Mouse (Mus musculus) hindbrain, embryonic 11.5 days (tissue): ENCODE results near the gene Ctsz. TPM values are rescaled to one million over a fixed set of nuclear protein-coding genes. Genes with fewer than 3 reads are reported as not detected.

ENCODE experiments used
- ATAC-seq: fragments of 200-750 bp; cut with Nextera tagmentation; 2 replicates; pipeline ENCODE4 v1.8.0; 2017; ENCODE audit warnings: mild to moderate bottlenecking, moderate TSS enrichment, moderate library complexity; ENCODE audit not compliant: low FRiP score
- DNase-seq: peaks from one replicate; pipeline ENCODE4 v3.0.0-alpha.2; 2015; ENCODE audit warnings: low spot score
- H3K27ac ChIP-seq: fragments of 300-500 bp; sonication (generic); 2 replicates; pipeline ENCODE4 v1.5.1; 2014; ENCODE audit warnings: mild to moderate bottlenecking, low read depth, low read length
- H3K27me3 ChIP-seq: fragments of 300-500 bp; sonication (generic); 2 replicates; pipeline ENCODE4 v1.6.1; 2014; ENCODE audit warnings: mild to moderate bottlenecking, low read length, moderate library complexity, mixed read lengths; ENCODE audit not compliant: control insufficient read depth, insufficient read depth
- H3K36me3 ChIP-seq: fragments of 300-500 bp; sonication (generic); 2 replicates; pipeline ENCODE4 v1.6.1; 2014; ENCODE audit warnings: mild to moderate bottlenecking, low read length, moderate library complexity, mixed read lengths; ENCODE audit not compliant: control insufficient read depth, insufficient read depth
- H3K4me1 ChIP-seq: fragments of 300-500 bp; sonication (generic); replicated peaks from 2 replicates; pipeline ENCODE4 v1.6.1; 2014; ENCODE audit warnings: low read length, mixed read lengths; ENCODE audit not compliant: control insufficient read depth, insufficient read depth
- H3K4me2 ChIP-seq: fragments of 300-500 bp; sonication (generic); replicated peaks from 2 replicates; pipeline ENCODE4 v1.6.1; 2014; ENCODE audit warnings: mild to moderate bottlenecking, low read depth, low read length
- H3K4me3 ChIP-seq: fragments of 300-500 bp; sonication (generic); 2 replicates; pipeline ENCODE4 v1.5.1; 2014; ENCODE audit warnings: low read depth, low read length
- H3K9ac ChIP-seq: fragments of 300-500 bp; sonication (generic); 2 replicates; pipeline ENCODE4 v1.6.1; 2014; ENCODE audit warnings: low read depth, low read length
- H3K9me3 ChIP-seq: fragments of 300-500 bp; sonication (generic); 2 replicates; pipeline ENCODE4 v1.6.1; 2016; ENCODE audit warnings: low read length; ENCODE audit not compliant: control insufficient read depth
- WGBS: fragments of 180-500 bp; shearing (Covaris S2); extraction: QIAGEN DNeasy Blood & Tissue Kit; methylation state at CpG from one replicate; pipeline ENCODE4 v1.1.7; 2014; 5-methylcytosine and 5-hydroxymethylcytosine counted together
- polyA plus RNA-seq: library from polyadenylated mRNA; unstranded; fragments of >200 nt; fragmentation: Nextera tagmentation; extraction: Ambion mirVana; gene quantifications from 2 replicates; pipeline ENCODE4 v1.2.1, GENCODE M21; 2014

Ctsz gene
- polyA plus RNA-seq, 1 experiment from 2014 or later = 90.2 TPM

GRCm38 (mm10) chr2:174436916-174437696, 1.7 kb downstream of the Ctsz start:
- Histone ChIP-seq H3K27ac (no peak overlapping the region), H3K4me3 (no peak overlapping the region), H3K4me1 (no peaks in the 10 kb centered on the region), H3K36me3 (no peaks in the 10 kb centered on the region), H3K9me3 (no peaks in the 10 kb centered on the region), H3K27me3 (no peaks in the 10 kb centered on the region), H3K9ac (no peak overlapping the region), H3K4me2 (no peak overlapping the region)
- DNase-seq = no peak
- WGBS = 95% methylated on average over 7 of the region's 7 CpGs
- ATAC-seq = no peak

- ATAC-seq (no peak), DNase-seq (no peak)
- 95% methylated on average over 26 of the region's 26 CpGs for WGBS
- H3K4me2 ChIP-seq = no peak overlapping the region
- H3K9ac ChIP-seq = no peak overlapping the region
- no peaks in the 10 kb centered on the region for H3K36me3 ChIP-seq
- H3K9me3 ChIP-seq = no peaks in the 10 kb centered on the region
- H3K4me3 ChIP-seq = no peak overlapping the region
- no peak overlapping the region for H3K27ac ChIP-seq
- H3K4me1 ChIP-seq = no peaks in the 10 kb centered on the region
- H3K27me3 ChIP-seq = no peaks in the 10 kb centered on the region
Measured at GRCm38 (mm10) chr2:174436076-174436701, 2.6 kb downstream of the Ctsz start.

- no peaks in the 10 kb centered on the region for H3K36me3 ChIP-seq
- H3K27me3 ChIP-seq = no peaks in the 10 kb centered on the region
- H3K9ac ChIP-seq = no peak overlapping the region
- DNase-seq (no peak), ATAC-seq (no peak)
- H3K4me3 ChIP-seq = no peak overlapping the region
- WGBS = 96% methylated on average over 9 of the region's 9 CpGs
- H3K4me1 ChIP-seq = no peaks in the 10 kb centered on the region
- no peaks in the 10 kb centered on the region for H3K9me3 ChIP-seq
- no peak overlapping the region for H3K27ac ChIP-seq
- no peak overlapping the region for H3K4me2 ChIP-seq
Measured at GRCm38 (mm10) chr2:174434943-174435342, 3.9 kb downstream of the Ctsz start.

GRCm38 (mm10) chr2:174428996-174429591, 9.7 kb downstream of the Ctsz start:
- H3K4me1 ChIP-seq = no peaks in the 10 kb centered on the region
- H3K27me3 ChIP-seq = no peaks in the 10 kb centered on the region
- no peak overlapping the region for H3K4me3 ChIP-seq
- DNase-seq (no peak), ATAC-seq (peak; percentile 27; the same call in 1 of the 2 replicates)
- 82% methylated on average over 10 of the region's 10 CpGs for WGBS
- H3K9me3 ChIP-seq = no peaks in the 10 kb centered on the region
- no peak overlapping the region for H3K9ac ChIP-seq
- no peak overlapping the region for H3K27ac ChIP-seq
- H3K36me3 ChIP-seq = peaks cover 18% of the 10 kb centered on the region; the same call in 1 of the 2 replicates
- H3K4me2 ChIP-seq = no peak overlapping the region

- no peak overlapping the region for H3K27ac ChIP-seq
- H3K36me3 ChIP-seq = peaks cover 20% of the 10 kb centered on the region; the same call in 1 of the 2 replicates
- no peaks in the 10 kb centered on the region for H3K9me3 ChIP-seq
- no peak for DNase-seq
- 81% methylated on average over 18 of the region's 18 CpGs for WGBS
- H3K27me3 ChIP-seq = no peaks in the 10 kb centered on the region
- no peaks in the 10 kb centered on the region for H3K4me1 ChIP-seq
- no peak for ATAC-seq
- no peak overlapping the region for H3K4me3 ChIP-seq
- H3K9ac ChIP-seq = no peak overlapping the region
- H3K4me2 ChIP-seq = no peak overlapping the region
Measured at GRCm38 (mm10) chr2:174428076-174428835, 10.6 kb downstream of the Ctsz start.

- H3K4me1 ChIP-seq = no peaks in the 10 kb centered on the region
- H3K4me2 ChIP-seq = no peak overlapping the region
- H3K4me3 ChIP-seq = no peak overlapping the region
- ATAC-seq = no peak
- H3K9ac ChIP-seq = no peak overlapping the region
- H3K36me3 ChIP-seq = peaks cover 20% of the 10 kb centered on the region
- WGBS = 92% methylated on average over 12 of the region's 12 CpGs
- no peaks in the 10 kb centered on the region for H3K9me3 ChIP-seq
- no peak overlapping the region for H3K27ac ChIP-seq
- no peaks in the 10 kb centered on the region for H3K27me3 ChIP-seq
- no peak for DNase-seq
Measured at GRCm38 (mm10) chr2:174426856-174427255, 12.0 kb downstream of the Ctsz start.

- H3K36me3 ChIP-seq = peaks cover 20% of the 10 kb centered on the region
Measured at GRCm38 (mm10) chr2:174424301-174425085, 14.3 kb downstream of the Ctsz start.

GRCm38 (mm10) chr2:174421107-174421506, 17.7 kb downstream of the Ctsz start:
- ATAC-seq = no peak
- peaks cover 16% of the 10 kb centered on the region for H3K36me3 ChIP-seq
- WGBS = 93% methylated on average over 6 of the region's 6 CpGs

More at GRCm38 (mm10) chr2:174424301-174425085, 14.3 kb downstream of the Ctsz start:
- no peaks in the 10 kb centered on the region for H3K9me3 ChIP-seq
- H3K27me3 ChIP-seq = no peaks in the 10 kb centered on the region
- no peak overlapping the region for H3K9ac ChIP-seq
- DNase-seq = no peak
- 92% methylated on average over 11 of the region's 11 CpGs for WGBS
- ATAC-seq = no peak
- H3K4me2 ChIP-seq = no peak overlapping the region
- H3K4me1 ChIP-seq = no peaks in the 10 kb centered on the region
- H3K27ac ChIP-seq = no peak overlapping the region
- no peak overlapping the region for H3K4me3 ChIP-seq

More at GRCm38 (mm10) chr2:174421107-174421506, 17.7 kb downstream of the Ctsz start:
- DNase-seq = no peak
- no peak overlapping the region for H3K4me3 ChIP-seq
- no peaks in the 10 kb centered on the region for H3K27me3 ChIP-seq
- no peak overlapping the region for H3K4me2 ChIP-seq
- H3K9ac ChIP-seq = no peak overlapping the region
- H3K27ac ChIP-seq = no peak overlapping the region
- H3K4me1 ChIP-seq = peaks cover 3% of the 10 kb centered on the region; the same call in 1 of the 2 replicates
- H3K9me3 ChIP-seq = no peaks in the 10 kb centered on the region
